Mouse (Mus musculus): ENCODE results near the gene Plcd1.
A peak's percentile ranks its signal among the peaks of the same experiment; 100 is the strongest.

Gene Plcd1

GRCm38 (mm10) chr9:119090462-119090861, 2.8 kb downstream of the Plcd1 start:
- DNase-seq, result no peak

DNA sequence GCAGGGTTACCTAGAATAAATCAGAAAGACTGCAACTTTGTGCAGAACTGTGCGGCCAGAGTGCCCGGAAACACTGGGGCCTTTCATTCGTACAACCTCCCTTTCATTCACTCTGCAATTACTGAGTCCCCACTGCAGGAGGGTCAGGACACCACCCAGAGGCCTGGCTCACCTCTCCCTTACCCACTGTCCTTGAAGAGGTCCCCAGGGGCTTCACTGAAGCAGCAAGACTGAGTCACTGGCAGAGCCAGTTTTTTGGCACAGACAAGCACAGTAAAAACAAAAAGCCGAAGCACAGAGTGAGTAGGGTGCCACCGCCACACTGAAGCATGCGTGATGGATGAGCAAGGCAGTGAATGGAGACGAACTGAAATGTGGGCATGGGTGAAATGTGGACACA, 3.9 kb downstream of the Plcd1 start:
- no peak for DNase-seq

- DNase-seq, result peak; percentile 81
These were observed 5.0 kb downstream of the Plcd1 start for GRCm38 (mm10) chr9:119088148-119088801.

DNA sequence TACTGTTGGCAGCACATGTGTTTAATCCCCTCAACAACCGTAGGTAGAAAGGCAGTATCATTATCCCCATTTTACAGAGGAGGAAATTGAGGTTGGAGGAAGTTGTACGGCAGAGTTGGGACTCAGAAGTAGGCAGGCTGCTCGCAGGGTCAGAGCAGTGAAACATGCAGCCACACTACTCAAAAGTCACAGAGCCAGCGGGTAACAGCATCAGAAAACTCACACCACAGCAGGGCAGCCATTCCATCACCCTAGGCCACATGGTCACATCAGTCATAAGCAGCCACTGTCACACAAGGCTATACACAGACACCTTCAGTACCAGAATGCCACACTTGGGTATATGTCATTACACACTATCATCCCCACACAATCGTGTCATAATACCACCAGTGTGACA, 6.0 kb downstream of the Plcd1 start:
- DNase-seq, result no peak

DNA sequence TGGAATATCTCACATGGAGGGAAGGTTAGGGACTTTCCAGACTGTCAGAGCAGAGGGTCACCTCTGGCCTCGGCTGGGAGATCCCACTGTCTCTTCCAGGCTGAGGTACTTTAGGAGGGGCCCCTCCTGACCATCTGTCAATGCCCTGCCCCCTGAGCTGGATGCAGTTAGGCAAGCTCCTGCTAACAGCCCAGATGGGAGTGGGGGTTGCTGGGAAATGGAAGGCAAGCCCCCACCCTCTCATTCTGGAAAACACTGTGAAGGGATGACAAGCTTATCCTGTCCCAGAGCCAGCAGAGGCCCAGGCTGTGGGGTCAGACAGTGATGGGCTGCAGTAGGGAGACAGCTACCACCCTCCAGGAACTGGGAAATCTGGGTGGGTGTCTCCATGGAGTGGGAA, 6.9 kb downstream of the Plcd1 start:
- no peak for DNase-seq

- DNase-seq, result no peak
These were observed 9.3 kb downstream of the Plcd1 start for GRCm38 (mm10) chr9:119083966-119084365.

- no peak for DNase-seq
These were observed 10.5 kb downstream of the Plcd1 start for GRCm38 (mm10) chr9:119082656-119083430.

DNA sequence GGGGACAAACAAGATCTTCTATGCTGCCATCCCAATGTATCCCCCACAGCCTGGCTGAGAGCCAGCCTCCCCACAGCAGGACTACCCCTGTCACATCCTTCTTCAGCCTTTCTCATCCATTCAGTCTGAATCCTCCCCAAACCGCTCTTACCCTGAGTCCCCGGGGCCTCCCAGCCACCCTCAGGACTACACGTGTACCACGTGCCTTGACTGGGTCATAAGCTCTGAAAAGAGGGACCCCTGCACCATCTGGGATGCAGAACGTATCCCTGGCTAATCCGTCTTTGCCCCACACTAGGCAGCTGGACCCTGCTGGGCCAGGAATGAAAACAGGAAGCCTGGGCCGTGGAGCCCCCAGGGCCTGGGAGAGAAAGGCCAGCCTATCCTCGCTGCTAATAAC, 11.3 kb downstream of the Plcd1 start:
- DNase-seq, result no peak

GRCm38 (mm10) chr9:119080040-119080675, 13.1 kb downstream of the Plcd1 start:
- no peak for DNase-seq

GRCm38 (mm10) chr9:119075685-119076084, 17.6 kb downstream of the Plcd1 start:
- no peak for DNase-seq

- no peak for DNase-seq
These were observed 20.0 kb downstream of the Plcd1 start for GRCm38 (mm10) chr9:119073184-119073895.

GRCm38 (mm10) chr9:119071786-119072185, 21.5 kb downstream of the Plcd1 start:
- peak; percentile 30 for DNase-seq

- DNase-seq, result no peak
These were observed 23.0 kb downstream of the Plcd1 start for GRCm38 (mm10) chr9:119070173-119070825.

DNA sequence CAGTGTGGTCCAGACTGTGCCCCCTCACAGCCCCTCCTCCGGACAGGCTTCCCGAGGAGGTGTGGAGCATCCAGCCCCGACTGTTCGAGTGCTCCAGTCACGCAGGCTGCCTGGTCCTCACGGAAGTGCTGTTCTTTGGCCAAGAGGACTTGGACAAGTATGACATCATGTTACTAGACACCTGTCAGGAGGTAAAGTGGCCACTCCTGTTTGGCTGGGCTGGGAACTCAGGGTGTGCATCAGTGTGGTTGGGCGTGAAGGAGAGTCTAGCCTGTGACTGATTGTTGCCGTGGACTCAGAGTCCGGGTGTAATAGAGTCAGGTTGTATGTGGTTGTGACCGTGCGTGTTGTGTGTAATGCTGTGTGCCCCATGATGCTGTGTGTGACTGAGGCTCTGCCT, 25.0 kb downstream of the Plcd1 start:
- DNase-seq, result no peak

- peak; percentile 89 for DNase-seq
These were observed 25.7 kb downstream of the Plcd1 start for GRCm38 (mm10) chr9:119067601-119068000.

- DNase-seq, result no peak
These were observed 29.0 kb downstream of the Plcd1 start for GRCm38 (mm10) chr9:119064296-119064695.

DNA sequence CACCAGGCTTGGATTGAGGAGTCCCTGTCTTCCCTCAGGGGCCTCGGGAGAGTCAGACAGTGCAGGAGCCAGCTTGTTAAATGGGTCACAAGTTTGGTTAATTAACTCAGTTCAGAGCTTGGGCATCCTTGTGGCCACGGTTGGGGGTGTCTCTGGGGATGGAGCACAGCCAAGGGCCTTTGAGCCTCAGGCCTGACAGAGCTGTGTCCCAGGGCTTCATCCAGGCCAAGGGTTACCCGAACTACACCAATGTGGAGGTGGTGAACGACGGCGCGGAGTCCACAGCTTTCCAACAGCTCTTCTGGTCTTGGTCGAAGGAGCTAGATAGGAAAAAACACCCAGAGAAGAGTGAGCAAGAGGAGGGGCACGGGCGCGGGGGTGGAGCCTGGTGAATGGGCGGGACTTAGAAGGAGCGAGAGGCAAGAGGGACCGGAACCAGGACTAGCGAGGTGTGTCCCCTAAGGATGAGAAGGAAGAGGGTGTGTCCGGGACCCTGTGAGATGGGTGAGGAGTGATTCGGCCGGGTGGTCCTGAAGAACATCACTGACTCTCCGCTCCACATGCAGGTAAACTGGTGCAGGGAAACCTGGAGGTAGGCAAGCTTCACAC, 30.2 kb downstream of the Plcd1 start:
- DNase-seq, result peak; percentile 48

DNA sequence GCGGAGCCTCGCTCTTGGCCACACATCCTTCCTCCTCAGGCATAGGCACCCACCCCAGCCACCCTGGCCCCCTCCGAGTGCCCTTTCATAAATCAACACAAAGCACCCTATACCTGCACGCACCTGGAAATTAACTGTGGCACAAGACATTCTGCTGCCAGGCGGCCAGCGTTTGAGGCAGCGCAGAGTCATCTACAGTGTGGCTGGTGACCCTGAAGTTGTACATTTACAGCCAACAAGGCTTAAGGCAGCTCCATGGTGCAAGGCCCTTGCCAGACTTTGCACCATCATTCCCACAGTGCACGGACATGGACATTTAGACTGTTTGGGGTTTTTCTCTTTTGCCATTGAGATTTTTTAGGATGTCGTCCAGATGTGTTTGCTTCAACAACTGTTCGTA, 32.6 kb downstream of the Plcd1 start:
- DNase-seq, result no peak

DNA sequence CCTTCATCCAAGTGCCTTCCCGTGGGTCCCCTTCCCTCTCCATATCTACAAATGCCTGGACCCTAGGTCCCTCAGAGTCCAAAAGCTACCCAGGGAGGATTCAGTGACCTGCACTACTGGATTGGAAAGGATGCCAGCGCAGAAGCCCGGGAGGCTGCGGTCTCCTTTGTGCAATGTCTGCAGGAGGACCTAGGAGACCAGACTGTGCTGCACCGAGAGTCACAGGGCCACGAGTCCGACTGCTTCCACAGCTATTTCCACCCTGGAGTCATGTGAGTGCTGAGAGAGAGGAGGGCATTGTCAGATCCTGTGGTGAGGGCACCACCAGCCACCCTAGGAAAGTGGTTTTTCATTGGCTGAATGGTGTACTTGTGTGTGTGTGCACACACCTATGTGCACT, 35.1 kb downstream of the Plcd1 start:
- no peak for DNase-seq

- no peak for DNase-seq
These were observed 38.0 kb downstream of the Plcd1 start for GRCm38 (mm10) chr9:119055336-119055735.

GRCm38 (mm10) chr9:119053964-119054576, 39.2 kb downstream of the Plcd1 start:
- DNase-seq, result no peak

Measured in thymus, postnatal 4 days (tissue).